Mouse (Mus musculus) T-cell, adult 2 months (primary cell): ENCODE results near the gene Prkce.

ENCODE experiments used
- DNase-seq: peaks from one replicate; pipeline ENCODE4 v3.0.0; 2022; ENCODE audit warnings: low spot score

Gene Prkce

GRCm38 (mm10) chr17:86176722-86177121 is 9.1 kb downstream of the Prkce start:
- no peak for DNase-seq

GRCm38 (mm10) chr17:86183788-86184187 is 16.2 kb downstream of the Prkce start:
- DNase-seq: no peak

GRCm38 (mm10) chr17:86184552-86185209 is 17.1 kb downstream of the Prkce start:
- peak; percentile 16 for DNase-seq

- DNase-seq: no peak
Measured at GRCm38 (mm10) chr17:86185584-86185983, 18.0 kb downstream of the Prkce start.

- peak; percentile 39 for DNase-seq
Measured at GRCm38 (mm10) chr17:86187777-86188176, 20.2 kb downstream of the Prkce start.

- no peak for DNase-seq
Measured at GRCm38 (mm10) chr17:86193979-86194378, 26.4 kb downstream of the Prkce start.

- DNase-seq: no peak
Measured at GRCm38 (mm10) chr17:86194921-86195320, 27.3 kb downstream of the Prkce start.

GRCm38 (mm10) chr17:86198496-86199465 is 31.2 kb downstream of the Prkce start:
- DNase-seq: no peak

GRCm38 (mm10) chr17:86201981-86202380 is 34.4 kb downstream of the Prkce start:
- DNase-seq: no peak

- no peak for DNase-seq
Measured at GRCm38 (mm10) chr17:86202972-86203371, 35.4 kb downstream of the Prkce start.

GRCm38 (mm10) chr17:86203531-86204450 is 36.2 kb downstream of the Prkce start:
- no peak for DNase-seq

GRCm38 (mm10) chr17:86206289-86206688 is 38.7 kb downstream of the Prkce start:
- peak; percentile 20 for DNase-seq

GRCm38 (mm10) chr17:86208057-86208820 is 40.7 kb downstream of the Prkce start:
- no peak for DNase-seq

- DNase-seq: no peak
Measured at GRCm38 (mm10) chr17:86208821-86209186, 41.2 kb downstream of the Prkce start.

GRCm38 (mm10) chr17:86209680-86210251 is 42.2 kb downstream of the Prkce start:
- no peak for DNase-seq

- DNase-seq: no peak
Measured at GRCm38 (mm10) chr17:86212204-86212603, 44.6 kb downstream of the Prkce start.

- no peak for DNase-seq
Measured at GRCm38 (mm10) chr17:86214285-86214684, 46.7 kb downstream of the Prkce start.

GRCm38 (mm10) chr17:86214741-86215140 is 47.2 kb downstream of the Prkce start:
- DNase-seq: no peak

- peak; percentile 69 for DNase-seq
Measured at GRCm38 (mm10) chr17:86215771-86216170, 48.2 kb downstream of the Prkce start.

- no peak for DNase-seq
Measured at GRCm38 (mm10) chr17:86217468-86217867, 49.9 kb downstream of the Prkce start.

GRCm38 (mm10) chr17:86218553-86218952 is 51.0 kb downstream of the Prkce start:
- DNase-seq: no peak
